ENCODE assay signal across 8 mouse cellular contexts in genomic region chr5:43948111-43948743, GRCm38 (mm10). TPM values are rescaled to one million over a fixed set of nuclear protein-coding genes. Genes with fewer than 3 reads are reported as not detected.
DNase-seq lines count a peak whose midpoint lies in the region; ATAC-seq and TF ChIP-seq lines count a peak whose summit lies in the region.

No protein-coding gene starts in this region.

- peaks cover 15% of the 10 kb centered on the region for H3K4me1 ChIP-seq in embryonic facial prominence, embryonic 13.5 days
- peaks cover 21% of the 10 kb centered on the region for H3K4me1 ChIP-seq in heart, embryonic 13.5 days
- peaks cover 25% of the 10 kb centered on the region for H3K4me1 ChIP-seq in kidney, embryonic 15.5 days
- peaks cover 4% of the 10 kb centered on the region; the same call in 1 of the 2 replicates for H3K4me1 ChIP-seq in lung, adult 2 months (ENCODE audit: control insufficient read depth, insufficient read depth, low read length)
- H3K4me1 ChIP-seq in neural tube, embryonic 14.5 days (ENCODE audit: control insufficient read depth, insufficient read depth, low read length), result no peaks in the 10 kb centered on the region

- no peaks in the 10 kb centered on the region for H3K36me3 ChIP-seq in embryonic facial prominence, embryonic 13.5 days
- H3K36me3 ChIP-seq in heart, embryonic 13.5 days, result no peaks in the 10 kb centered on the region
- H3K36me3 ChIP-seq in kidney, embryonic 15.5 days, result no peaks in the 10 kb centered on the region
- no peaks in the 10 kb centered on the region for H3K36me3 ChIP-seq in neural tube, embryonic 14.5 days (ENCODE audit: control insufficient read depth, insufficient read depth, low read length)

- no peaks in the 10 kb centered on the region for H3K9me3 ChIP-seq in embryonic facial prominence, embryonic 13.5 days
- no peaks in the 10 kb centered on the region for H3K9me3 ChIP-seq in heart, embryonic 13.5 days
- H3K9me3 ChIP-seq in kidney, embryonic 15.5 days (replicated peaks), result no peaks in the 10 kb centered on the region
- no peaks in the 10 kb centered on the region for H3K9me3 ChIP-seq in neural tube, embryonic 14.5 days (ENCODE audit: control insufficient read depth, low read length)

- no peak overlapping the region for H3K9ac ChIP-seq in embryonic facial prominence, embryonic 13.5 days
- peak overlapping the region; percentile 45 for H3K9ac ChIP-seq in heart, embryonic 13.5 days
- no peak overlapping the region for H3K9ac ChIP-seq in kidney, embryonic 15.5 days
- H3K9ac ChIP-seq in neural tube, embryonic 14.5 days (replicated peaks; ENCODE audit: low read depth, low read length), result no peak overlapping the region

- H3K27ac ChIP-seq in layer of hippocampus, adult 2 months, result no peak overlapping the region
- peak overlapping the region; percentile 24; the same call in 1 of the 2 replicates for H3K27ac ChIP-seq in embryonic facial prominence, embryonic 13.5 days
- 0 out of 2 replicates have a peak overlapping the region, but pooled peaks have one; percentile 36 for H3K27ac ChIP-seq in heart, embryonic 13.5 days (replicated peaks)
- peak overlapping the region; percentile 93 for H3K27ac ChIP-seq in kidney, embryonic 15.5 days
- H3K27ac ChIP-seq in neural tube, embryonic 14.5 days (ENCODE audit: low read depth, low read length), result no peak overlapping the region

- H3K4me2 ChIP-seq in embryonic facial prominence, embryonic 13.5 days, result peak overlapping the region; percentile 65
- peak overlapping the region; percentile 77 for H3K4me2 ChIP-seq in heart, embryonic 13.5 days
- peak overlapping the region; percentile 66 for H3K4me2 ChIP-seq in kidney, embryonic 15.5 days
- peak overlapping the region; percentile 64 for H3K4me2 ChIP-seq in neural tube, embryonic 14.5 days (ENCODE audit: low read depth, low read length)

- peak; percentile 87 for ATAC-seq in embryonic facial prominence, embryonic 13.5 days (ENCODE audit: insufficient number of reproducible peaks, insufficient read depth, low FRiP score, low TSS enrichment, low read depth)
- peak; percentile 70; the same call in 1 of the 2 replicates for ATAC-seq in heart, embryonic 13.5 days (ENCODE audit: extremely low read depth, insufficient number of reproducible peaks, low FRiP score, low TSS enrichment)
- peak; percentile 96 for ATAC-seq in kidney, embryonic 15.5 days (replicated peaks; ENCODE audit: low FRiP score)
- peak; percentile 87 for ATAC-seq in neural tube, embryonic 14.5 days (ENCODE audit: low read depth)

- peak overlapping the region; percentile 37 for H3K4me3 ChIP-seq in layer of hippocampus, adult 2 months
- peak overlapping the region; percentile 35 for H3K4me3 ChIP-seq in embryonic facial prominence, embryonic 13.5 days
- H3K4me3 ChIP-seq in heart, embryonic 13.5 days, result peak overlapping the region; percentile 49
- peak overlapping the region; percentile 35 for H3K4me3 ChIP-seq in kidney, embryonic 15.5 days (replicated peaks)
- peak overlapping the region; percentile 18 for H3K4me3 ChIP-seq in lung, adult 2 months (replicated peaks; ENCODE audit: extremely low read depth, low read depth, low read length)
- peak overlapping the region; percentile 26 for H3K4me3 ChIP-seq in neural tube, embryonic 14.5 days (ENCODE audit: low read depth, low read length)

- peak; percentile 33; the same call in 1 of the 2 replicates for TF ChIP-seq POLR2A in lung, adult 2 months (IDR thresholded peaks at IDR 0.05; ENCODE audit: borderline replicate concordance, extremely low read depth, low read depth, low read length)

- TF ChIP-seq CTCF in layer of hippocampus, adult 2 months (conservative IDR thresholded peaks at IDR 0.05), result no peak
- TF ChIP-seq CTCF in lung, adult 2 months (IDR thresholded peaks at IDR 0.05; ENCODE audit: insufficient read depth, low read length), result no peak

- H3K27me3 ChIP-seq in embryonic facial prominence, embryonic 13.5 days, result 0 out of 2 replicates have a peak, but pooled peaks cover 4% of the 10 kb centered on the region
- H3K27me3 ChIP-seq in heart, embryonic 13.5 days (replicated peaks), result peaks cover 15% of the 10 kb centered on the region; the same call in 1 of the 2 replicates
- no peaks in the 10 kb centered on the region for H3K27me3 ChIP-seq in kidney, embryonic 15.5 days
- no peaks in the 10 kb centered on the region for H3K27me3 ChIP-seq in neural tube, embryonic 14.5 days (ENCODE audit: control insufficient read depth, insufficient read depth, low read length)

- WGBS in embryonic facial prominence, embryonic 13.5 days, result 1% methylated on average over 27 of the region's 27 CpGs
- WGBS in heart, embryonic 13.5 days, result under 1% methylated on average over 27 of the region's 27 CpGs
- WGBS in kidney, embryonic 15.5 days, result 1% methylated on average over 27 of the region's 27 CpGs
- WGBS in lung, adult 2 months, result 1% methylated on average over 27 of the region's 27 CpGs
- WGBS in neural tube, embryonic 14.5 days, result 5% methylated on average over 27 of the region's 27 CpGs

- DNase-seq in layer of hippocampus, adult 2 months (ENCODE audit: low spot score in 2 of 2), result peak; percentile 0 to 12
- DNase-seq in layer of hippocampus, adult 9-10 months (ENCODE audit: low spot score), result no peak
- DNase-seq in lung, adult 2 months, result peak; percentile 82
- peak; percentile 49 for DNase-seq in testis, postnatal 14 days (ENCODE audit: low spot score)

RNA-seq across cellular contexts. Expression of gene Fgfbp1, which starts 33.4 kb away (rescaled TPM):
- total RNA-seq in layer of hippocampus, adult 2 months (2021), result under 1 TPM; 0.32 to 0.54 TPM
- polyA plus RNA-seq in embryonic facial prominence, embryonic 13.5 days (2015; fragmentation: Nextera tagmentation; extraction: Ambion mirVana), result 13.5 and 14.0 TPM in 2 replicates
- 0.45 and 0.59 TPM in 2 replicates for polyA plus RNA-seq in heart, embryonic 13.5 days (2015; fragmentation: Nextera tagmentation; extraction: Ambion mirVana)
- 5.1 and 6.6 TPM in 2 replicates for polyA plus RNA-seq in kidney, embryonic 15.5 days (2015; fragmentation: Nextera tagmentation; extraction: Ambion mirVana)
- polyA plus RNA-seq in lung, adult 2 months (2012; rRNA removed), result 10.3 and 18.4 TPM in 2 replicates
- polyA plus RNA-seq in neural tube, embryonic 14.5 days (2014; fragmentation: Nextera tagmentation; extraction: Ambion mirVana), result 0.54 and 8.1 TPM in 2 replicates

RNA-seq across cellular contexts. Expression of gene Gm7879, which starts 35.3 kb away (rescaled TPM):
- 10 to 100 TPM in 1 of 2 experiments, 1 to 10 TPM in 1; 8.2 to 10.1 TPM for total RNA-seq in layer of hippocampus, adult 2 months (2021)
- not detected in 2 replicates for polyA plus RNA-seq in embryonic facial prominence, embryonic 13.5 days (2015; fragmentation: Nextera tagmentation; extraction: Ambion mirVana)
- polyA plus RNA-seq in heart, embryonic 13.5 days (2015; fragmentation: Nextera tagmentation; extraction: Ambion mirVana), result 0.48 TPM in 1 of 2 replicates, not detected in the other
- polyA plus RNA-seq in kidney, embryonic 15.5 days (2015; fragmentation: Nextera tagmentation; extraction: Ambion mirVana), result 0.40 and 0.83 TPM in 2 replicates
- 0.34 TPM in 1 of 2 replicates, not detected in the other for polyA plus RNA-seq in lung, adult 2 months (2012; rRNA removed)
- not detected in 2 replicates for polyA plus RNA-seq in neural tube, embryonic 14.5 days (2014; fragmentation: Nextera tagmentation; extraction: Ambion mirVana)

Comparison
In these comparisons a context has a peak if more than half of its experiments do, and no peak if none do; other contexts are left out.
1. H3K27ac ChIP-seq: peak in embryonic facial prominence, embryonic 13.5 days (single experiment), heart, embryonic 13.5 days (single experiment) and kidney, embryonic 15.5 days (single experiment); none in layer of hippocampus, adult 2 months (single experiment) and neural tube, embryonic 14.5 days (single experiment).
2. Peak in every context shown above with its lines, with median percentiles within 50 percentile points of each other: H3K4me3 ChIP-seq, ATAC-seq and H3K4me2 ChIP-seq.